Mouse (Mus musculus) embryo, embryonic 10 days (tissue): Measurements from ENCODE around the gene Pnrc1.

ENCODE experiments used
- DNase-seq: peaks from one replicate; pipeline ENCODE4 v3.0.0-alpha.2; 2015; ENCODE audit warnings: low spot score

Gene Pnrc1

GRCm38 (mm10) chr4:33270386-33271314 is 19.3 kb downstream of the Pnrc1 start:
- DNase-seq = no peak

- no peak for DNase-seq
These were observed 24.8 kb downstream of the Pnrc1 start for GRCm38 (mm10) chr4:33264979-33265726.

- DNase-seq = no peak
These were observed 27.1 kb downstream of the Pnrc1 start for GRCm38 (mm10) chr4:33262897-33263296.

- DNase-seq = no peak
These were observed 28.6 kb downstream of the Pnrc1 start for GRCm38 (mm10) chr4:33261311-33261753.

GRCm38 (mm10) chr4:33260311-33260710 is 29.7 kb downstream of the Pnrc1 start:
- no peak for DNase-seq

- no peak for DNase-seq
These were observed 32.5 kb downstream of the Pnrc1 start for GRCm38 (mm10) chr4:33257263-33257964.

- no peak for DNase-seq
These were observed 35.3 kb downstream of the Pnrc1 start for GRCm38 (mm10) chr4:33254706-33255105.

GRCm38 (mm10) chr4:33250867-33251266 is 39.1 kb downstream of the Pnrc1 start:
- DNase-seq = no peak

GRCm38 (mm10) chr4:33249716-33250230 is 40.2 kb downstream of the Pnrc1 start:
- no peak for DNase-seq

GRCm38 (mm10) chr4:33248915-33249314 is 41.0 kb downstream of the Pnrc1 start:
- DNase-seq = peak; percentile 45

- DNase-seq = peak; percentile 99
These were observed 41.7 kb downstream of the Pnrc1 start for GRCm38 (mm10) chr4:33248062-33248889.

GRCm38 (mm10) chr4:33247479-33248053 is 42.4 kb downstream of the Pnrc1 start:
- DNase-seq = peak; percentile 97

GRCm38 (mm10) chr4:33245853-33246395 is 44.0 kb downstream of the Pnrc1 start:
- DNase-seq = no peak

- no peak for DNase-seq
These were observed 46.0 kb downstream of the Pnrc1 start for GRCm38 (mm10) chr4:33243921-33244320.

- no peak for DNase-seq
These were observed 46.8 kb downstream of the Pnrc1 start for GRCm38 (mm10) chr4:33243016-33243758.

GRCm38 (mm10) chr4:33242536-33242935 is 47.4 kb downstream of the Pnrc1 start:
- DNase-seq = no peak

GRCm38 (mm10) chr4:33230881-33231280 is 59.1 kb downstream of the Pnrc1 start:
- no peak for DNase-seq

- no peak for DNase-seq
These were observed 60.3 kb downstream of the Pnrc1 start for GRCm38 (mm10) chr4:33229639-33230038.

GRCm38 (mm10) chr4:33227164-33227563 is 62.8 kb downstream of the Pnrc1 start:
- no peak for DNase-seq
